Mouse (Mus musculus) megakaryocyte, adult 5-6 weeks (primary cell): ENCODE results near the gene Pacs1. TPM values are rescaled to one million over a fixed set of nuclear protein-coding genes. Genes with fewer than 3 reads are reported as not detected.
"Not testable (repeated sequence)": the region's sequence is repeated elsewhere in the genome, so short reads cannot be mapped to it uniquely, and the experiment has no call there.

ENCODE experiments used
- ATAC-seq: 2 replicates; pipeline ENCODE4 v1.8.0; 2016; ENCODE audit warnings: mild to moderate bottlenecking, inconsistent platforms; ENCODE audit not compliant: poor library complexity, severe bottlenecking
- total RNA-seq, 2 experiments: library from RNA; stranded (forward) in 1 of 2; stranded (reverse) in 1 of 2; fragments of 153-499, 151-499 nt in 1 of 2; fragments of 221-1000, 200-1000 nt in 1 of 2; gene quantifications; 2 replicates each; pipeline versions ENCODE4 v1.2.3 to v1.2.4; 2015 to 2017

The Pacs1 gene
- total RNA-seq, 2 experiments from 2014 or later, result 14.2 to 45.7 TPM

DNA sequence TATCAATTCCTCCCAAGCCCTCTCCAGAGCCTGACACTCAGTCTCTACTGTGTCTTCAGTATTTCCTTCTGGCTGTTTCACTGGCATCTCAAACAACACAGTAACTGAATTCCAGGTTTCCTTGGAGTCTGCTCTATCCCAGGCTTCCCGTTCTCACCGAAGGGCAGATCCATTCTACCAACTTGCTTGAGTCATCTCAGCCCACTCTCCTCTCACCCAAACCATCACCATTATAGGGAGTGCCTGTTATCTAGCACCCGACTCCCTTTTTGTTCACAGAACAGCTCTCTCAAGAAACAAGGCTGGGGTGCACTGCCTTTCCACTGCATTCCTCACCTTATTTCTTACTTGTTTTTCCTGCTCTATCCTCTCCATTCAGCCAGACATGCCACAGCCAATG lies 111.0 kb downstream of the Pacs1 start:
- ATAC-seq, result no peak

DNA sequence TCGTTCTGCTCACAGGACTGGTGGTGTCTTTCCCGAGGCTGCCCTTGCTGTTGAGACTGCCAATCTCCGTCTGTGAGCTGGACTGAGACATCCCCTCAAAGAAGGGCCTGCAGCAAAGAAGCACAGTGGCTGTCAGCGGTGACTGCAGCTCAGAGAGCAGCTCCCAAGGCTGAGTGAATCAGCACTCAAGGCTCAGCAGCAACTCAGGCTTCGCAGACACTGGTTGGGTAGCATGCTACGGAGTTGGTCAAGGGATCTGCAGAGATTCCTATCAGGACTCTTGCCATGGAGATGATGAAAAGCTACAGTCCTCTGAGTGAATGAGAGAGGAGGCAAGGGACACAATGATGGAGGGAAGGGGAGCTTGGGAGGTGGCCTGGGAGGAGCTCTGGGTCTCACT lies 120.7 kb downstream of the Pacs1 start:
- ATAC-seq, result no peak

- no peak for ATAC-seq
These were observed 121.2 kb downstream of the Pacs1 start for GRCm38 (mm10) chr19:5151741-5152140.

GRCm38 (mm10) chr19:5151331-5151730 lies 121.6 kb downstream of the Pacs1 start:
- peak; percentile 68; the same call in 1 of the 2 replicates for ATAC-seq

DNA sequence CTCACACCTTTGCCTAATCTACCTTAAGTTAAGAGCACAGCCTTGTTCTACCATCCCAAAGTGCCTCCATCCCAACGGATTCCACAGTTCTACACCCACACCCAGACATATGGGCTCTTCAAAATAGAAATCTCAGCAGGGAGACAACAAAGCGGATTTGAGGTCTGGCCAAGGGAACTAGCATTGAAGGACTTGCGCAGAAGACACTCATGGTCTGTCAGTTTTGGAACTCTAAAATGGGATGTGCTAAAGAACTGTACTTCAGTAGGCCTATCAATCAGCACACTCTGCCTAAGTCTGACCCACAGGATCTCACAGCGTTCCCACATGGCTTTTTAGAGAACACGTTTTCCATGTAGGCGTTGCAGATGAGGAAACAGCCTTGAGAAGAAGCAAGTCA lies 122.6 kb downstream of the Pacs1 start:
- ATAC-seq, result no peak

DNA sequence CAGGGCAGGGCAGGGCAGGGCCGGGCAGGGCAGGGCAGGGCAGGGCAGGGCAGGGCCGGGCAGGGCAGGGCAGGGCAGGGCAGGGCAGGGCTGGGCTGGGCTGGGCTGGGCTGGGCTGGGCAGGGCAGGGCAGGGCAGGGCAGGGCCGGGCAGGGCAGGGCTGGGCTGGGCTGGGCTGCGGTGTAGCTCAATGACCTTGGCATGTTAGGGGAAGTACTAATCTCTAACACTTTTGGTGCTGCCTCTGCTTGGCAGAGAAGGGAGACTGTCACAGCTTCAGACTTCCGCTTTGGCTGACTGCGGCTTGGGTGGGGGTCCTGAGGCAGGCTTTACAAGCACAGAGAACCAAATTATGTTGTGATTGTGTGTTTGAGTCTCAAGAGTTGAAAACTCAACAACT lies 123.9 kb downstream of the Pacs1 start:
- ATAC-seq, result not testable (repeated sequence)

- ATAC-seq, result no peak
These were observed 133.3 kb downstream of the Pacs1 start for GRCm38 (mm10) chr19:5139640-5140039.

- no peak for ATAC-seq
These were observed 141.7 kb downstream of the Pacs1 start for GRCm38 (mm10) chr19:5131237-5131636.

- no peak for ATAC-seq
These were observed 143.1 kb downstream of the Pacs1 start for GRCm38 (mm10) chr19:5129770-5130169.

GRCm38 (mm10) chr19:5124055-5124614 lies 148.8 kb downstream of the Pacs1 start:
- ATAC-seq, result no peak

- ATAC-seq, result no peak
These were observed 149.7 kb downstream of the Pacs1 start for GRCm38 (mm10) chr19:5123241-5123640.

GRCm38 (mm10) chr19:5122492-5122891 lies 150.4 kb downstream of the Pacs1 start:
- no peak for ATAC-seq

- no peak for ATAC-seq
These were observed 154.6 kb downstream of the Pacs1 start, which contains the start of gene Klc2 for GRCm38 (mm10) chr19:5118384-5118698. Klc2 (minus strand) TSS chr19:5118560.

- peak; percentile 87 for ATAC-seq
These were observed 155.2 kb downstream of the Pacs1 start for GRCm38 (mm10) chr19:5117494-5118383.

- no peak for ATAC-seq
These were observed 159.1 kb downstream of the Pacs1 start for GRCm38 (mm10) chr19:5113783-5114182.

GRCm38 (mm10) chr19:5109659-5110453 lies 163.1 kb downstream of the Pacs1 start:
- no peak for ATAC-seq

GRCm38 (mm10) chr19:5108702-5109101 lies 164.2 kb downstream of the Pacs1 start:
- ATAC-seq, result no peak

DNA sequence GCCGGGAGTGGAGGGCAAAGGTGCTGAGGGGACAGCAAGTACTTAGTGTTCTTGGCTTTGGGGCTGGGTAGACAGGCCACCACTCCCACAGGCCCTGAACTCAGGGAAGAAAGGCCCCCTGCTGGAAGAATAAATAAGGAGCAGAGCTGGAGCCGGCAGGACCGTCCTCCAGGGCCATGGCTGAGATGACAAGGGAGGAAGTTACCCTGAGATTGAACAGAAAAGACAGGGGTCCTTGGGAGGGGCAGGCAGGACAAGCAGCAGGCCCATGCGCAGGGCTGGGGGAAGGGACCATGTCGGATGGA lies 164.7 kb downstream of the Pacs1 start:
- no peak for ATAC-seq

- no peak for ATAC-seq
These were observed 165.2 kb downstream of the Pacs1 start for GRCm38 (mm10) chr19:5107556-5108270.

- peak; percentile 97 for ATAC-seq
These were observed 166.2 kb downstream of the Pacs1 start, which contains the start of gene Rab1b for GRCm38 (mm10) chr19:5106731-5107191. Rab1b (minus strand) TSS chr19:5107072.

DNA sequence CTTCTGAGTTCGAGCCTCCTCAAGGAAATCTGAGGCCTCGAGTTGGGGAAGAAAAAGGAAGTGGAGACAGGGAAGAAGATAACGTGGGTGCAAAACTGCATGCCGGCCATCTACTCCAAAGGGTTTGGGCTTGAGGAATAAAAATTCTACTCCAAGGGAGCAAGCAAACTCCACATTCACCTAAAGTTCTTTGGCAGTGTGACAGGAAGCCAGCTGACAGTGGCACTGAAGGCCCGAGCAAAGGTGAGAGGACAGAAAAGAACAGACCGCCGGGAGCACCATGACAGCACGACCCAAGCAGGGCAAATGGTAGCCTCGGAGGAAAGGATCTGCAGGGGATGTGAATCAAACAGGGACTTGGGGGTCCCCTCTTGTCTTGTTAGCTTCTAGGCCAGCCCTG lies 166.8 kb downstream of the Pacs1 start:
- no peak for ATAC-seq
